Mouse (Mus musculus): Measurements from ENCODE around the gene Kcnk1.

- TF ChIP-seq CTCF (IDR thresholded peaks at IDR 0.05; ENCODE audit: extremely low read depth, insufficient read length, insufficient replicate concordance, low read depth, low read length) (no peak), POLR2A (IDR thresholded peaks at IDR 0.05; ENCODE audit: low read depth, low read length) (no peak)
Measured at GRCm38 (mm10) chr8:126068136-126068535, 73.2 kb downstream of the Kcnk1 start.

Measured in small intestine, adult 2 months (tissue).